Mouse (Mus musculus) cortical plate, adult 2 months (tissue): ENCODE data around the gene Akap11.

Experiments
- CTCF ChIP-seq: fragments of 200-500 bp; IDR thresholded peaks from 2 replicates; pipeline ENCODE4 v1.5.1; 2011; ENCODE audit warnings: mild to moderate bottlenecking, control low read depth, low read length; ENCODE audit not compliant: insufficient read depth; ENCODE audit errors: extremely low read depth
- POLR2A ChIP-seq: fragments of 200-500 bp; IDR thresholded peaks from 2 replicates; pipeline ENCODE4 v1.6.1; 2011; ENCODE audit warnings: mild to moderate bottlenecking, low read length, control low read depth; ENCODE audit not compliant: insufficient read depth; ENCODE audit errors: extremely low read depth

- TF ChIP-seq CTCF (no peak), POLR2A (no peak)
Measured at GRCm38 (mm10) chr14:78496691-78497090, 39.9 kb downstream of the Akap11 start.
